Mouse (Mus musculus) CH12.LX (cell line): ENCODE measurements around the gene Gtse1.

Experiments used
- CHD1 ChIP-seq: IDR thresholded peaks from 2 replicates; pipeline ENCODE4 v1.6.1; 2012; ENCODE audit warnings: low read depth, low read length, improper control_type of control experiment, inconsistent platforms
- CTCF ChIP-seq, 2 experiments: IDR thresholded peaks in 1 of 2; conservative IDR thresholded peaks in 1 of 2; 2 replicates each; pipeline ENCODE4 v1.5.1; 2011 to 2012; ENCODE audit warnings: low read depth in 2 of 2, low read length in 2 of 2, improper control_type of control experiment in 1 of 2, inconsistent platforms in 1 of 2, mild to moderate bottlenecking in 1 of 2, moderate library complexity in 1 of 2
- E2F4 ChIP-seq: IDR thresholded peaks from 2 replicates; pipeline ENCODE4 v1.6.1; 2011; ENCODE audit warnings: low read depth, low read length, improper control_type of control experiment; ENCODE audit not compliant: insufficient replicate concordance
- EP300 ChIP-seq: IDR thresholded peaks from 2 replicates; pipeline ENCODE4 v1.6.1; 2011; ENCODE audit warnings: low read length, improper control_type of control experiment
- MAX ChIP-seq: IDR thresholded peaks from 2 replicates; pipeline ENCODE4 v1.6.1; 2011; ENCODE audit warnings: low read length, improper control_type of control experiment
- POLR2A ChIP-seq: IDR thresholded peaks from 2 replicates; pipeline ENCODE4 v1.6.1; 2011; ENCODE audit warnings: low read depth, mild to moderate bottlenecking, improper control_type of control experiment, low read length
- TCF12 ChIP-seq: IDR thresholded peaks from 2 replicates; pipeline ENCODE4 v1.6.1; 2014; ENCODE audit warnings: low read depth, mild to moderate bottlenecking, inconsistent platforms, low read length, improper control_type of control experiment
- ZKSCAN1 ChIP-seq: IDR thresholded peaks from 2 replicates; pipeline ENCODE4 v1.6.1; 2012; ENCODE audit warnings: low read depth, inconsistent platforms, low read length, improper control_type of control experiment, borderline replicate concordance

- TF ChIP-seq E2F4: no peak
- TF ChIP-seq POLR2A: no peak
- TF ChIP-seq EP300: no peak
- no peak for TF ChIP-seq MAX
- TF ChIP-seq ZKSCAN1: no peak
- no peak for TF ChIP-seq CHD1
- TF ChIP-seq CTCF (conservative IDR thresholded peaks at IDR 0.05 in 1 of 2, IDR thresholded peaks at IDR 0.05 in 1 of 2; ENCODE audit: low read depth in 2 of 2, low read length in 2 of 2): no peak
- TF ChIP-seq TCF12: no peak
These were observed 510 bp upstream of the Gtse1 start for GRCm38 (mm10) chr15:85858980-85859489.
